25 mouse cellular contexts compared by ENCODE assay signal in genomic region chr1:40303179-40303866, GRCm38 (mm10). TPM values are rescaled to one million over a fixed set of nuclear protein-coding genes. Genes with fewer than 3 reads are reported as not detected.
DNase-seq lines count a peak whose midpoint lies in the region; ATAC-seq and TF ChIP-seq lines count a peak whose summit lies in the region.
"Had no signal": no experiment of that assay in that cellular context is flagged by ENCODE, and none has a peak within 500 bp of the region (broad histone marks: within the 10 kb centered on the region; RNA-seq: fewer than 3 reads in every experiment).

No protein-coding gene starts in this region.

- H3K27ac ChIP-seq in MEL (ENCODE audit: control insufficient read depth, low read depth, low read length): peak overlapping the region; percentile 77
- H3K27ac ChIP-seq in liver, embryonic 16.5 days (ENCODE audit: low read length): no peak overlapping the region
- H3K27ac ChIP-seq: embryonic facial prominence, embryonic 15.5 days; gastrocnemius, adult 2 months; hindbrain, embryonic 12.5 days; left cerebral cortex, adult 2 months; limb, embryonic 12.5 days; macrophage; neural tube, embryonic 13.5 days had no signal

- no peaks in the 10 kb centered on the region for H3K36me3 ChIP-seq in E14TG2a.4 (ENCODE audit: insufficient read depth, low read length)
- H3K36me3 ChIP-seq in MEL (ENCODE audit: control insufficient read depth in 1 of 2, insufficient read depth in 2 of 2, low read length in 2 of 2): peaks cover 0 to 17% of the 10 kb centered on the region in 2 experiments; a peak in 2 of 4 replicates
- no peaks in the 10 kb centered on the region for H3K36me3 ChIP-seq in liver, embryonic 16.5 days (ENCODE audit: control insufficient read depth, insufficient read depth)
- H3K36me3 ChIP-seq: embryonic facial prominence, embryonic 15.5 days; hindbrain, embryonic 12.5 days; limb, embryonic 12.5 days; neural tube, embryonic 13.5 days had no signal

- TF ChIP-seq CTCF in E14TG2a.4 (conservative IDR thresholded peaks at IDR 0.05; ENCODE audit: low read length) (no peak), MEL (IDR thresholded peaks at IDR 0.05 in 2 of 3, conservative IDR thresholded peaks at IDR 0.05 in 1 of 3; ENCODE audit: control insufficient read depth in 1 of 3, insufficient read depth in 1 of 3, low read depth in 2 of 3, low read length in 3 of 3, poor library complexity in 1 of 3, severe bottlenecking in 1 of 3) (no peak)

- no peak overlapping the region for H3K9ac ChIP-seq in MEL (ENCODE audit: control insufficient read depth, low read depth, low read length, poor library complexity, severe bottlenecking)
- no peak overlapping the region; the same call in 1 of the 2 replicates for H3K9ac ChIP-seq in liver, embryonic 16.5 days (ENCODE audit: low read depth, low read length)
- H3K9ac ChIP-seq: embryonic facial prominence, embryonic 15.5 days; hindbrain, embryonic 12.5 days; limb, embryonic 12.5 days; lung, embryonic 14.5 days; neural tube, embryonic 13.5 days had no signal

- ATAC-seq in erythroid progenitor cell, adult 5-6 weeks (replicated peaks; ENCODE audit: low FRiP score, poor library complexity, severe bottlenecking): peak; percentile 97
- ATAC-seq in liver, embryonic 16.5 days (ENCODE audit: low read depth): peak; percentile 93

- WGBS in liver, embryonic 16.5 days (ENCODE audit: insufficient replicate concordance): 30% methylated on average over 7 of the region's 7 CpGs

- no peak for TF ChIP-seq RAD21 in MEL (IDR thresholded peaks at IDR 0.05; ENCODE audit: low read depth, low read length)

- no peaks in the 10 kb centered on the region for H3K79me2 ChIP-seq in MEL (ENCODE audit: control insufficient read depth, insufficient read depth, low read length, poor library complexity)

- H3K27me3 ChIP-seq in E14TG2a.4 (ENCODE audit: insufficient read depth, low read length) (no peaks in the 10 kb centered on the region), MEL (ENCODE audit: control insufficient read depth in 1 of 2, insufficient read depth in 2 of 2, low read length in 2 of 2) (no peaks in the 10 kb centered on the region)
- H3K27me3 ChIP-seq in liver, embryonic 16.5 days (ENCODE audit: control insufficient read depth, insufficient read depth, low read depth, low read length): no peaks in the 10 kb centered on the region
- H3K27me3 ChIP-seq: embryonic facial prominence, embryonic 15.5 days; hindbrain, embryonic 12.5 days; limb, embryonic 12.5 days; neural tube, embryonic 13.5 days had no signal

- TF ChIP-seq POLR2A in MEL (IDR thresholded peaks at IDR 0.05; ENCODE audit: control insufficient read depth in 1 of 2, insufficient read depth in 1 of 2, low read depth in 1 of 2, low read length in 2 of 2, poor library complexity in 1 of 2): no peak

- peaks cover 9% of the 10 kb centered on the region for H3K9me3 ChIP-seq in E14TG2a.4 (ENCODE audit: low read length)
- H3K9me3 ChIP-seq in MEL (replicated peaks; ENCODE audit: insufficient read depth, low read length): no peaks in the 10 kb centered on the region
- no peaks in the 10 kb centered on the region for H3K9me3 ChIP-seq in liver, embryonic 16.5 days (replicated peaks; ENCODE audit: control insufficient read depth, low read length)
- H3K9me3 ChIP-seq: embryonic facial prominence, embryonic 15.5 days; hindbrain, embryonic 12.5 days; limb, embryonic 12.5 days; neural tube, embryonic 13.5 days had no signal

- 0 out of 2 replicates have a peak overlapping the region, but pooled peaks have one; percentile 11 for H3K4me3 ChIP-seq in E14TG2a.4 (replicated peaks; ENCODE audit: low read length)
- H3K4me3 ChIP-seq in MEL (ENCODE audit: control insufficient read depth in 1 of 2, insufficient read depth in 1 of 2, low read depth in 2 of 2, low read length in 2 of 2): no peak overlapping the region
- no peak overlapping the region for H3K4me3 ChIP-seq in liver, embryonic 16.5 days (ENCODE audit: low read depth, low read length)
- H3K4me3 ChIP-seq: embryonic facial prominence, embryonic 15.5 days; gastrocnemius, adult 2 months; hindbrain, embryonic 12.5 days; left cerebral cortex, adult 2 months; limb, embryonic 12.5 days; neural tube, embryonic 13.5 days had no signal

- TF ChIP-seq EP300 in MEL (IDR thresholded peaks at IDR 0.05; ENCODE audit: low read depth in 1 of 2, low read length in 2 of 2): peak; percentile 83 to 89

- H3K4me1 ChIP-seq in E14TG2a.4 (replicated peaks; ENCODE audit: low read depth, low read length): peaks cover 32% of the 10 kb centered on the region
- H3K4me1 ChIP-seq in MEL (ENCODE audit: control insufficient read depth in 1 of 2, insufficient read depth in 2 of 2, low read length in 2 of 2): peaks cover 7% of the 10 kb centered on the region in 2 experiments
- peaks cover 8% of the 10 kb centered on the region; the same call in 1 of the 2 replicates for H3K4me1 ChIP-seq in liver, embryonic 16.5 days (ENCODE audit: control insufficient read depth, low read depth, low read length)
- H3K4me1 ChIP-seq: embryonic facial prominence, embryonic 15.5 days; hindbrain, embryonic 12.5 days; limb, embryonic 12.5 days; neural tube, embryonic 13.5 days had no signal

- DNase-seq in MEL (ENCODE audit: low read depth, low spot score): peak; percentile 84
- no peak for DNase-seq in left cerebral cortex, adult 8-10 months (ENCODE audit: low spot score in 2 of 2)
- no peak for DNase-seq in lung, postnatal 10 days
- no peak for DNase-seq in layer of hippocampus, postnatal 36 days
- DNase-seq: adrenal gland, adult 2 months; cerebellum, postnatal 25 days; embryo, embryonic 11 days; gastrocnemius, adult 2 months; heart, postnatal 10 days; kidney, adult 8-10 months; kidney, postnatal 36 days; lung, embryonic 14.5 days; midbrain, embryonic 14.5 days; right cerebral cortex, adult 18-20 months; thymus, postnatal 36 days had no signal

- H3K4me2 ChIP-seq in liver, embryonic 16.5 days (ENCODE audit: low read depth, low read length): peak overlapping the region; percentile 8; the same call in 1 of the 2 replicates
- H3K4me2 ChIP-seq: embryonic facial prominence, embryonic 15.5 days; heart, embryonic 11.5 days; hindbrain, embryonic 12.5 days; limb, embryonic 12.5 days; lung, embryonic 14.5 days; neural tube, embryonic 13.5 days had no signal

TF ChIP-seq in MEL, 35 proteins besides CTCF, POLR2A, EP300 and RAD21:
- TF ChIP-seq TAL1 (IDR thresholded peaks at IDR 0.05; ENCODE audit: low read length) (peak; percentile 49), MYB (IDR thresholded peaks at IDR 0.05; ENCODE audit: low read depth, low read length) (peak; percentile 51; the same call in 1 of the 2 replicates), MEF2A (IDR thresholded peaks at IDR 0.05; ENCODE audit: extremely low read depth, insufficient replicate concordance, low read depth, low read length, poor library complexity, severe bottlenecking) (no peak), RCOR1 (IDR thresholded peaks at IDR 0.05; ENCODE audit: low read depth, low read length) (peak; percentile 64; the same call in 1 of the 2 replicates), TCF12 (IDR thresholded peaks at IDR 0.05; ENCODE audit: low read depth, low read length) (peak; percentile 81), GATA1 (IDR thresholded peaks at IDR 0.05; ENCODE audit: low read depth, low read length) (peak; percentile 84), ETS1 (IDR thresholded peaks at IDR 0.05; ENCODE audit: low read depth, low read length) (peak; percentile 49), E2F4 (IDR thresholded peaks at IDR 0.05; ENCODE audit: borderline replicate concordance, low read depth, low read length) (no peak), KAT2A (conservative IDR thresholded peaks at IDR 0.05; ENCODE audit: low read depth, low read length) (no peak), MXI1 (IDR thresholded peaks at IDR 0.05; ENCODE audit: low read depth, low read length) (0 out of 2 replicates have a peak, but pooled peaks have one; percentile 39), USF1 (IDR thresholded peaks at IDR 0.05; ENCODE audit: low read depth, low read length) (peak; percentile 75)

RNA-seq across cellular contexts. Expression of gene Il1rl2, which starts 21.1 kb away (rescaled TPM):
- total RNA-seq in MEL (2012; rRNA removed): 0.07 and 0.08 TPM in 2 replicates
- under 1 TPM in 1 of 2 experiments, not detected in 1; 0.04 TPM for polyA plus RNA-seq in MEL (2012; ENCODE audit: insufficient read depth in 1 of 2, insufficient read length in 2 of 2, low read depth in 1 of 2, low replicate concordance in 2 of 2, missing spikeins in 1 of 2)
- 2.5 and 3.4 TPM in 2 replicates for total RNA-seq in erythroid progenitor cell, adult 5-6 weeks (2015; ENCODE audit: low replicate concordance)
- 2.8 TPM in 1 of 2 replicates, not detected in the other for total RNA-seq in erythroid progenitor cell, adult 5-6 weeks (2017; ENCODE audit: low replicate concordance)
- 1.2 and 1.5 TPM in 2 replicates for polyA plus RNA-seq in liver, embryonic 16.5 days (2015; fragmentation: Nextera tagmentation; extraction: Ambion mirVana)
- 1 to 10 TPM in 2 of 4 experiments, under 1 TPM in 2; 0.33 to 1.8 (median 1.2) TPM for total RNA-seq in left cerebral cortex, adult 8-10 months (2022)
- under 1 TPM; 0.42 to 0.61 TPM for total RNA-seq in layer of hippocampus, postnatal 36 days (2021)
